Mouse (Mus musculus) R1 (cell line): ENCODE measurements at regions not wholly inside any gene's neighbourhood (a gene's known extent, or its start where the extent isn't known, plus 50 kb on each side); places are given as distances from the start of the nearest gene placed in this dataset.

ENCODE experiments used
- DNase-seq: peaks from one replicate; pipeline ENCODE4 v3.0.0-alpha.2; 2018; ENCODE audit warnings: low read depth, low spot score

GRCm38 (mm10) chr15:61160666-61161065 is 237.9 kb upstream of the A1bg start:
- no peak for DNase-seq

GRCm38 (mm10) chr15:61159552-61159951 is 236.7 kb upstream of the A1bg start:
- DNase-seq = no peak

GRCm38 (mm10) chr15:61158041-61158545 is 235.3 kb upstream of the A1bg start:
- no peak for DNase-seq

GRCm38 (mm10) chr15:61157543-61157942 is 234.7 kb upstream of the A1bg start:
- DNase-seq = peak; percentile 79

- DNase-seq = no peak
These were observed 232.7 kb upstream of the A1bg start for GRCm38 (mm10) chr15:61155530-61155929.

- DNase-seq = no peak
These were observed 231.4 kb upstream of the A1bg start for GRCm38 (mm10) chr15:61154166-61154565.

GRCm38 (mm10) chr15:61142851-61143250 is 220.0 kb upstream of the A1bg start:
- DNase-seq = no peak

GRCm38 (mm10) chr15:61139151-61139550 is 216.3 kb upstream of the A1bg start:
- no peak for DNase-seq

- DNase-seq = no peak
These were observed 214.0 kb upstream of the A1bg start for GRCm38 (mm10) chr15:61136781-61137180.

- DNase-seq = no peak
These were observed 210.5 kb upstream of the A1bg start for GRCm38 (mm10) chr15:61133316-61133715.

GRCm38 (mm10) chr15:61127971-61128370 is 205.2 kb upstream of the A1bg start:
- DNase-seq = no peak

GRCm38 (mm10) chr15:61127130-61127529 is 204.3 kb upstream of the A1bg start:
- no peak for DNase-seq

- no peak for DNase-seq
These were observed 194.1 kb upstream of the A1bg start for GRCm38 (mm10) chr15:61116912-61117311.

- DNase-seq = no peak
These were observed 186.8 kb upstream of the A1bg start for GRCm38 (mm10) chr15:61109429-61110128.

GRCm38 (mm10) chr15:61108957-61109356 is 186.1 kb upstream of the A1bg start:
- no peak for DNase-seq

GRCm38 (mm10) chr15:61102421-61103412 is 179.9 kb upstream of the A1bg start:
- DNase-seq = peak; percentile 51

GRCm38 (mm10) chr15:61100807-61101206 is 178.0 kb upstream of the A1bg start:
- no peak for DNase-seq

- no peak for DNase-seq
These were observed 176.2 kb upstream of the A1bg start for GRCm38 (mm10) chr15:61098968-61099367.

GRCm38 (mm10) chr15:61098519-61098918 is 175.7 kb upstream of the A1bg start:
- no peak for DNase-seq

- DNase-seq = peak; percentile 18
These were observed 173.4 kb upstream of the A1bg start for GRCm38 (mm10) chr15:61096021-61096781.

GRCm38 (mm10) chr15:61055017-61055609 is 132.3 kb upstream of the A1bg start:
- DNase-seq = no peak
